In the genomic region with DNA sequence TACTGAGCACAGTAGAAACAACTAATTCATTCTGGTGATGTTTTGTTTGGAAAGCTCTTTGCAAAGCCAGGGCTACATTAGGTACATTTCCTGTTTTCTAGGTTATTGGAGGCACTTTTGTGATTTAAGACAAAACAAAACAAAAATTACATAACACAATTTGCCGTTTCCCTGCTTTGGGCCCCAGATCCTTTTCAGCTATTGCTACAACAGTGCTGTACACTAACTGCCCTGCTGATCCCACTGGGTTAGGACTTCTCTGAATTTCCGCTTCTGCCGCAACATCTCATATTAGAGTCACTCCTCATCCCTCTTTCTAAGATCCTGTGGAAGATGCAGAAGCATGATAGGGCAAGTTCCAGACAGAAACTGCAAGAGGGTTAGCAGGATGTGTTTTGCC, we compare ENCODE assay signal across 30 mouse cellular contexts. TPM values are rescaled to one million over a fixed set of nuclear protein-coding genes. Genes with fewer than 3 reads are reported as not detected.
DNase-seq lines count a peak whose midpoint lies in the region; ATAC-seq and TF ChIP-seq lines count a peak whose summit lies in the region.
"Had no signal": no experiment of that assay in that cellular context is flagged by ENCODE, and none has a peak within 500 bp of the region (broad histone marks: within the 10 kb centered on the region; RNA-seq: fewer than 3 reads in every experiment).

No protein-coding gene starts in this region.

- H3K4me2 ChIP-seq in kidney, postnatal 0 days (ENCODE audit: low read length) = no peak overlapping the region
- no peak overlapping the region for H3K4me2 ChIP-seq in embryonic facial prominence, embryonic 14.5 days (ENCODE audit: low read depth, low read length)
- no peak overlapping the region for H3K4me2 ChIP-seq in intestine, postnatal 0 days (replicated peaks; ENCODE audit: low read depth)
- H3K4me2 ChIP-seq: forebrain, embryonic 13.5 days; hindbrain, embryonic 12.5 days; limb, embryonic 13.5 days; liver, embryonic 13.5 days; lung, embryonic 14.5 days; midbrain, embryonic 11.5 days; neural tube, embryonic 15.5 days had no signal

- no peak for TF ChIP-seq CTCF in kidney, postnatal 0 days (IDR thresholded peaks at IDR 0.05; ENCODE audit: low read depth)
- no peak for TF ChIP-seq CTCF in intestine, postnatal 0 days (IDR thresholded peaks at IDR 0.05; ENCODE audit: low read depth)

- H3K9me3 ChIP-seq in kidney, postnatal 0 days (replicated peaks; ENCODE audit: low read length) = no peaks in the 10 kb centered on the region
- no peaks in the 10 kb centered on the region for H3K9me3 ChIP-seq in embryonic facial prominence, embryonic 14.5 days (ENCODE audit: control insufficient read depth, low read length)
- H3K9me3 ChIP-seq in intestine, postnatal 0 days (ENCODE audit: control insufficient read depth) = no peaks in the 10 kb centered on the region
- H3K9me3 ChIP-seq: forebrain, embryonic 13.5 days; hindbrain, embryonic 12.5 days; limb, embryonic 13.5 days; liver, embryonic 13.5 days; neural tube, embryonic 15.5 days had no signal

- WGBS in kidney, postnatal 0 days = 60% methylated on average over 3 of the region's 3 CpGs
- WGBS in embryonic facial prominence, embryonic 14.5 days = 72% methylated on average over 3 of the region's 3 CpGs
- 80% methylated on average over 3 of the region's 3 CpGs for WGBS in intestine, postnatal 0 days

- no peak overlapping the region for H3K4me3 ChIP-seq in kidney, postnatal 0 days (replicated peaks; ENCODE audit: low read depth, low read length)
- no peak overlapping the region for H3K4me3 ChIP-seq in embryonic facial prominence, embryonic 14.5 days (ENCODE audit: low read depth, low read length)
- no peak overlapping the region for H3K4me3 ChIP-seq in intestine, postnatal 0 days (ENCODE audit: low read depth, low read length)
- H3K4me3 ChIP-seq: forebrain, embryonic 13.5 days; hindbrain, embryonic 12.5 days; limb, embryonic 13.5 days; liver, embryonic 13.5 days; neural tube, embryonic 15.5 days had no signal

- no peak overlapping the region for H3K27ac ChIP-seq in kidney, postnatal 0 days
- H3K27ac ChIP-seq in embryonic facial prominence, embryonic 14.5 days (replicated peaks; ENCODE audit: low read depth, low read length) = no peak overlapping the region
- H3K27ac ChIP-seq in intestine, postnatal 0 days (ENCODE audit: low read depth, low read length) = no peak overlapping the region
- H3K27ac ChIP-seq: forebrain, embryonic 13.5 days; hindbrain, embryonic 12.5 days; limb, embryonic 13.5 days; liver, embryonic 13.5 days; neural tube, embryonic 15.5 days had no signal

- H3K4me1 ChIP-seq in kidney, postnatal 0 days (replicated peaks; ENCODE audit: insufficient read depth, low read length) = 0 out of 2 replicates have a peak, but pooled peaks cover 3% of the 10 kb centered on the region
- peaks cover 34% of the 10 kb centered on the region for H3K4me1 ChIP-seq in embryonic facial prominence, embryonic 14.5 days (ENCODE audit: control insufficient read depth, insufficient read depth, low read length)
- H3K4me1 ChIP-seq in intestine, postnatal 0 days (replicated peaks; ENCODE audit: control insufficient read depth, insufficient read depth, low read length) = peaks cover 13% of the 10 kb centered on the region
- H3K4me1 ChIP-seq: forebrain, embryonic 13.5 days; hindbrain, embryonic 12.5 days; liver, embryonic 13.5 days; neural tube, embryonic 15.5 days had no signal

- H3K27me3 ChIP-seq in kidney, postnatal 0 days (ENCODE audit: insufficient read depth, low read length) = no peaks in the 10 kb centered on the region
- H3K27me3 ChIP-seq in embryonic facial prominence, embryonic 14.5 days (replicated peaks; ENCODE audit: control insufficient read depth, insufficient read depth, low read length) = no peaks in the 10 kb centered on the region
- no peaks in the 10 kb centered on the region for H3K27me3 ChIP-seq in intestine, postnatal 0 days (replicated peaks; ENCODE audit: control insufficient read depth, insufficient read depth, low read length)
- H3K27me3 ChIP-seq: forebrain, embryonic 13.5 days; hindbrain, embryonic 12.5 days; limb, embryonic 13.5 days; neural tube, embryonic 15.5 days; Patski had no signal

- no peak overlapping the region for H3K9ac ChIP-seq in kidney, postnatal 0 days (ENCODE audit: low read depth, low read length)
- H3K9ac ChIP-seq in embryonic facial prominence, embryonic 14.5 days (ENCODE audit: low read depth, low read length) = no peak overlapping the region
- H3K9ac ChIP-seq in intestine, postnatal 0 days (ENCODE audit: low read depth, low read length) = no peak overlapping the region
- H3K9ac ChIP-seq: forebrain, embryonic 13.5 days; hindbrain, embryonic 12.5 days; limb, embryonic 13.5 days; liver, embryonic 13.5 days; lung, embryonic 14.5 days; neural tube, embryonic 15.5 days had no signal

- peak; percentile 60 for DNase-seq in heart, adult 11 months
- DNase-seq in heart, adult 18-20 months = no peak
- peak; percentile 25 for DNase-seq in kidney, postnatal 0 days (ENCODE audit: low spot score)
- DNase-seq in kidney, postnatal 25 days = no peak
- peak; percentile 27 for DNase-seq in 3T3-L1 (ENCODE audit: low read depth, low spot score)
- DNase-seq in embryonic facial prominence, embryonic 14.5 days (ENCODE audit: low spot score) = peak; percentile 2
- DNase-seq: cerebellum, adult 11-12 months; cerebellum, postnatal 10 days; gastrocnemius, postnatal 25 days; layer of hippocampus, adult 9-11 months; liver, embryonic 13.5 days; lung, embryonic 14.5 days; right cerebral cortex, adult 18-20 months had no signal

- no peaks in the 10 kb centered on the region for H3K36me3 ChIP-seq in kidney, postnatal 0 days (ENCODE audit: insufficient read depth, low read length)
- no peaks in the 10 kb centered on the region for H3K36me3 ChIP-seq in embryonic facial prominence, embryonic 14.5 days (ENCODE audit: control insufficient read depth, insufficient read depth, low read length)
- no peaks in the 10 kb centered on the region for H3K36me3 ChIP-seq in intestine, postnatal 0 days (ENCODE audit: control insufficient read depth, insufficient read depth)
- H3K36me3 ChIP-seq: hindbrain, embryonic 12.5 days; limb, embryonic 13.5 days; liver, embryonic 13.5 days; neural tube, embryonic 15.5 days had no signal

- ATAC-seq in kidney, postnatal 0 days (replicated peaks; ENCODE audit: low FRiP score, low read depth) = no peak
- no peak for ATAC-seq in embryonic facial prominence, embryonic 14.5 days (ENCODE audit: low read depth)
- no peak for ATAC-seq in intestine, postnatal 0 days
- ATAC-seq: forebrain, embryonic 13.5 days; Patski had no signal

RNA-seq across cellular contexts. Expression of gene Ptchd3, which starts 38.6 kb away (rescaled TPM):
- total RNA-seq in heart, adult 18-20 months (2021) = under 1 TPM in 1 of 2 experiments, not detected in 1; 0.12 TPM
- polyA plus RNA-seq in kidney, postnatal 0 days (2015; fragmentation: Nextera tagmentation; extraction: Ambion mirVana) = not detected in 2 replicates
- polyA plus RNA-seq in embryonic facial prominence, embryonic 14.5 days (2014; fragmentation: Nextera tagmentation; extraction: Ambion mirVana) = 0.08 TPM in 1 of 2 replicates, not detected in the other
- polyA plus RNA-seq in intestine, postnatal 0 days (2015; fragmentation: Nextera tagmentation; extraction: Ambion mirVana) = not detected in 2 replicates
- total RNA-seq: adrenal gland, adult 2 months; adrenal gland, postnatal 4 days; gastrocnemius, postnatal 25 days; left cerebral cortex, adult 18-20 months; left cerebral cortex, postnatal 25 days; megakaryocyte progenitor cell, adult 5-6 weeks had no signal
- polyA plus RNA-seq: adrenal gland, adult 2 months; cortical plate, adult 2 months; embryonic facial prominence, embryonic 11.5 days; forebrain, embryonic 13.5 days; hindbrain, embryonic 12.5 days; limb, embryonic 13.5 days; liver, embryonic 13.5 days; lung, embryonic 14.5 days; midbrain, embryonic 11.5 days; midbrain, postnatal 0 days; neural tube, embryonic 15.5 days; Patski; small intestine, adult 2 months; stomach, embryonic 16.5 days had no signal

Comparison
In these comparisons a context has a peak if more than half of its experiments do, and no peak if none do; other contexts are left out.
1. DNase-seq: peak in heart, adult 11 months (single experiment), kidney, postnatal 0 days (single experiment), 3T3-L1 (single experiment) and embryonic facial prominence, embryonic 14.5 days (single experiment); none in heart, adult 18-20 months (0 of 2) and kidney, postnatal 25 days (0 of 2).